Mouse (Mus musculus) hindbrain, embryonic 10.5 days (tissue): Measurements from ENCODE around the gene Tesk2. TPM values are rescaled to one million over a fixed set of nuclear protein-coding genes. Genes with fewer than 3 reads are reported as not detected.

Experiments
- DNase-seq: peaks from one replicate; pipeline ENCODE4 v3.0.0-alpha.2; 2017; ENCODE audit warnings: low spot score
- H3K27ac ChIP-seq: fragments of 300-500 bp; sonication (generic); 2 replicates; pipeline ENCODE4 v1.5.1; 2016; ENCODE audit warnings: mild to moderate bottlenecking, moderate library complexity
- H3K27me3 ChIP-seq: fragments of 300-500 bp; sonication (generic); 2 replicates; pipeline ENCODE4 v1.6.1; 2016; ENCODE audit warnings: mild to moderate bottlenecking; ENCODE audit not compliant: poor library complexity, insufficient read depth, severe bottlenecking
- H3K36me3 ChIP-seq: fragments of 300-500 bp; sonication (generic); 2 replicates; pipeline ENCODE4 v1.6.1; 2016; ENCODE audit warnings: mild to moderate bottlenecking, moderate library complexity
- H3K4me1 ChIP-seq: fragments of 300-500 bp; sonication (generic); replicated peaks from 2 replicates; pipeline ENCODE4 v1.6.1; 2016; ENCODE audit warnings: mild to moderate bottlenecking
- H3K4me3 ChIP-seq: fragments of 300-500 bp; sonication (generic); 2 replicates; pipeline ENCODE4 v1.5.1; 2016; ENCODE audit warnings: mild to moderate bottlenecking, moderate library complexity
- H3K9me3 ChIP-seq: fragments of 300-500 bp; sonication (generic); 2 replicates; pipeline ENCODE4 v1.6.1; 2016; ENCODE audit warnings: mild to moderate bottlenecking, moderate library complexity
- WGBS: fragments of 180-500 bp; shearing (Covaris S2); methylation state at CpG from one replicate; pipeline ENCODE4 v1.1.7; 2016; 5-methylcytosine and 5-hydroxymethylcytosine counted together
- polyA plus RNA-seq: library from polyadenylated mRNA; unstranded; fragments of >200 nt; fragmentation: Nextera tagmentation; extraction: Ambion mirVana; gene quantifications from 2 replicates; pipeline ENCODE4 v1.2.1, GENCODE M21; 2016

Gene Tesk2
- polyA plus RNA-seq, 1 experiment from 2014 or later, result 8.1 TPM

DNA sequence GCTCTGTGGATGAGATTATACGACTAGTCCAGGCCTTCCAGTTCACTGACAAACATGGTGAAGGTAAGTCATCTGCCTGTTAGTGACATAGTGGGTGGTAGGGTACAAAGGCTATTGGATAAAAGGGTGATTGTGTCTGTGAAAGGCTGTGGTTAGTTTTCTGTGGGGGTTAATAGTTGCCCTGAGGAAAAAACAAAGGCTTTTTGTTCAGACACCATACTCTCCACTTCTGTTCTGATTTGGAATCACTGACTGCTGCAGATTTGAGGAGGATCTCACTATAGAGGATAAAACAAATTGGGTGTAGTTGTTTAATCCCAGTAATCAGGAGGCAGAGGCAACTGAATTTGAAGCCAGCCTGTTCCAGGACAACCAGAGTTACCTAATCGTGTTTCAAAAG lies 27.0 kb upstream of the Tesk2 start:
- no peak overlapping the region for H3K4me3 ChIP-seq
- no peaks in the 10 kb centered on the region for H3K27me3 ChIP-seq
- H3K27ac ChIP-seq, result no peak overlapping the region
- H3K36me3 ChIP-seq, result peaks cover 100% of the 10 kb centered on the region
- no peaks in the 10 kb centered on the region for H3K4me1 ChIP-seq
- H3K9me3 ChIP-seq, result no peaks in the 10 kb centered on the region
- DNase-seq, result no peak
- WGBS, result 84% methylated on average over 2 of the region's 2 CpGs

- Histone ChIP-seq H3K36me3 (peaks cover 91% of the 10 kb centered on the region), H3K27ac (no peak overlapping the region), H3K27me3 (no peaks in the 10 kb centered on the region), H3K4me3 (no peak overlapping the region), H3K9me3 (no peaks in the 10 kb centered on the region), H3K4me1 (no peaks in the 10 kb centered on the region)
- DNase-seq, result no peak
- 90% methylated on average over 2 of the region's 2 CpGs for WGBS
Measured at GRCm38 (mm10) chr4:116698693-116699342, 21.9 kb upstream of the Tesk2 start.

DNA sequence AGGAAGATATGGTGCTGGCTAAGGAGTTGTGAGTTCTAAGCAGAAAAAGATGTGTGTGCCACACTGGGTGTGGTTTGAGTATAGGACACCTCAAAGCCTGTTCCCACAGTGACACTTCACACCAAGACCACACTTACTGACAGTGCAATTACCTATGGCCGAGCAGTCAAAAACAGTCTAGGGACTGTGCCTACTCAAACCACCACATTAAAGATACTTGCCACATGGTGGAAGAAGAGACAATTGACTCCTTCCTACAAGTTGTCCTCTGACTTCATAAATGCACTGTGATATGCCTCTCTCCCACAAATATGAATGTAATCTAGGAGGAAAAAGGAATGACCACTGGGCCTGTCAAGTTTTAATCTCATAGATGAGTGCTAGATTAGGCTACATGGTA lies 19.8 kb upstream of the Tesk2 start:
- Histone ChIP-seq H3K27ac (no peak overlapping the region), H3K4me1 (no peaks in the 10 kb centered on the region), H3K9me3 (no peaks in the 10 kb centered on the region), H3K36me3 (peaks cover 81% of the 10 kb centered on the region), H3K27me3 (no peaks in the 10 kb centered on the region), H3K4me3 (no peak overlapping the region)
- 90% methylated on average over 1 of the region's 1 CpGs for WGBS
- DNase-seq, result no peak

DNA sequence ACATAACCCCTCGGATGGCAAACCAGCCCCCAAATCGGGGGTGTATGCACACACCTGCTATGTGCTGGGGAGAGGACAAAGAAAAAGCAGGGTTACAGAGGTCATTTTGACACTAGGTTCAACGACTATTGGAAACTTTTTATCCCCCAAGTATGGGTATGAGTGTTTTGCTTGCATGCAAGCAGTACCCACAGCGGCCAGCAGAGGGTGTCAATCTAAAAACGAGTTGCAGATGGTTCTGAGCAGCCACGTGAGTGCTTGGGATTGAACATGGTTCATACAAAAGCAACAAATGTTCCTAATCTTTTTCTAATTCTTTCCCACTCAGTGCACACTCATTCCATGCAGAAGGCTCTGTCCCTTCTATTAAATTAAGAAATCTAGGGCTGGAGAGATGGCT lies 16.9 kb upstream of the Tesk2 start:
- Histone ChIP-seq H3K4me1 (peaks cover 8% of the 10 kb centered on the region), H3K4me3 (no peak overlapping the region), H3K36me3 (peaks cover 53% of the 10 kb centered on the region), H3K9me3 (no peaks in the 10 kb centered on the region), H3K27me3 (no peaks in the 10 kb centered on the region), H3K27ac (no peak overlapping the region)
- peak; percentile 76 for DNase-seq
- 45% methylated on average over 6 of the region's 6 CpGs for WGBS

DNA sequence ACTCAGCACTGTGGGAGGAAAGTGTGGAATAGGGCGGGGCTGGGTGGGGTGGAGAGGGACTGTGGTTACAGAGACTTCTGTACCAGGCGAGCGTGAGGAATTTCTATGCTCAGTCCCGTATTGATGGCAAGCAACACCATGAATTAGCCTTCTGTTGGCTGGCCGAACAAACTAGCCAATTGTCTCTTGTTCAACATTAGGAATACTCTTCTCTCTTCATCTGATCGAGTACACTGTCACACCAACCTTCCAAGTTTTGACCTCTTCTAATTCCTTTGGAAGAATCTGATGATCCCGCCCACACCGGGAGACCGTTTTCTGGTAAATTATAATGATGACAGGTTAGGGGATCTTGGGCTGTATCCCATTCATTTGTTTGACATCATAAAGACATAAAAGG lies 13.1 kb upstream of the Tesk2 start:
- WGBS, result 30% methylated on average over 9 of the region's 9 CpGs
- Histone ChIP-seq H3K27me3 (no peaks in the 10 kb centered on the region), H3K4me3 (peak overlapping the region; percentile 67), H3K9me3 (no peaks in the 10 kb centered on the region), H3K36me3 (peaks cover 26% of the 10 kb centered on the region), H3K27ac (peak overlapping the region; percentile 88), H3K4me1 (peaks cover 20% of the 10 kb centered on the region)
- DNase-seq, result peak; percentile 5

DNA sequence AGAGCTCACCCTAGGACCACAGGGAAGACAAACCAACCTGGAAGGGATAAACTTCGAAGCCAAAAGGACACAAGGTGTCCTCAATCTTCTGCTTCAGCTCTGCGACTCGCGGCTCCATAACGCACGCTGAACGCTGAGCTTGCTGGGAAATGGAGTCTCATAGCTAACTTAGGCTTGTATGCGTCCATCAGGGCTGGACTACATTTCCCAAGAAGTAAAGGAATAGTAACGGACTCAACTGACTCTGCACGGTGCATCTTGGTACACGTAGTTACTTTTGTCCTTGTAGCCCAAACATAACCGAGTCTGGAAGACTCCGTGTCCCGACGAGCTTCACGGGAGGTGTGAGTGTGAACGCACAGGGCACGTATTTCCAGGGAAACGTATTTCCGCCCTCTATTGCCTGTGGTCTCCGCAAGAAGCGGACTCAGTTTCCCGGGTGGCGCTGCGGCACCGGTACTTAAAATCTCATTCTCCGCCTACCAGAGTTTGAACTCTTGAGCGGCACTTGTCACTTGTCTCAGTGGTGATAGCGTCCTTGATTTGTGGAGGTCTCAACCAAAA lies 12.5 kb upstream of the Tesk2 start, which contains the start of the genes Mmachc and Ccdc163:
TSS of gene Mmachc (minus strand) at position 206 of the 564 bp plus-strand sequence.
TSS of gene Ccdc163 (plus strand) at position 309 of the 564 bp plus-strand sequence.
- Histone ChIP-seq H3K27ac (peak within 1 kb of the TSS; percentile 88), H3K9me3 (no peaks in the 10 kb centered on the region), H3K27me3 (no peaks in the 10 kb centered on the region), H3K4me1 (peaks cover 20% of the 10 kb centered on the region), H3K4me3 (peak within 1 kb of the TSS; percentile 67), H3K36me3 (peaks cover 24% of the 10 kb centered on the region)
- under 1% methylated on average over 29 of the region's 29 CpGs for WGBS
- DNase-seq, result peak; percentile 91

- Histone ChIP-seq H3K9me3 (no peaks in the 10 kb centered on the region), H3K27ac (peak overlapping the region; percentile 88), H3K4me1 (peaks cover 20% of the 10 kb centered on the region), H3K27me3 (no peaks in the 10 kb centered on the region), H3K36me3 (peaks cover 21% of the 10 kb centered on the region), H3K4me3 (peak overlapping the region; percentile 67)
- 8% methylated on average over 9 of the region's 9 CpGs for WGBS
- DNase-seq, result no peak
Measured at GRCm38 (mm10) chr4:116708791-116709390, 11.9 kb upstream of the Tesk2 start.

DNA sequence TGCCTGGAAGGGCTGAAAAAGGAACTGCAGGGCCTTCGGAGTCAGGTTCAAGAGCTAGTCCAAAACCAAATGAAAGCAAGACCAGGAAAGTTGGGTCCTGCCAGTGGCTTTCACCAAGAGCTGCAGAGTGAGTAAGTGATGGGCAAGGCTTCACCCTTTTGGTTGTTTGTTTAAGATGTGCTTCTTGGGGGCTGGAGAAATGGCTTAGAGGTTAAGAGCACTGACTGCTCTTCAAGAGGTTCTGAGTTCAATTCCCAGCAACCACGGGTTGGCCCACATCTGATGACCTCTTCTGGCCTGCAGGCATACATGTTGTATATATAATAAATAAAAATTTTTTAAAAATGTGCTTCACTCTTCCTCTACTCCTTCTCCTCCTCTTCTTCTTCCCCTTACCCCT lies 10.6 kb upstream of the Tesk2 start:
- WGBS, result 95% methylated on average over 2 of the region's 2 CpGs
- no peaks in the 10 kb centered on the region for H3K27me3 ChIP-seq
- DNase-seq, result no peak
- H3K4me1 ChIP-seq, result peaks cover 20% of the 10 kb centered on the region
- H3K4me3 ChIP-seq, result no peak overlapping the region
- no peak overlapping the region for H3K27ac ChIP-seq
- peaks cover 17% of the 10 kb centered on the region for H3K36me3 ChIP-seq
- no peaks in the 10 kb centered on the region for H3K9me3 ChIP-seq

DNA sequence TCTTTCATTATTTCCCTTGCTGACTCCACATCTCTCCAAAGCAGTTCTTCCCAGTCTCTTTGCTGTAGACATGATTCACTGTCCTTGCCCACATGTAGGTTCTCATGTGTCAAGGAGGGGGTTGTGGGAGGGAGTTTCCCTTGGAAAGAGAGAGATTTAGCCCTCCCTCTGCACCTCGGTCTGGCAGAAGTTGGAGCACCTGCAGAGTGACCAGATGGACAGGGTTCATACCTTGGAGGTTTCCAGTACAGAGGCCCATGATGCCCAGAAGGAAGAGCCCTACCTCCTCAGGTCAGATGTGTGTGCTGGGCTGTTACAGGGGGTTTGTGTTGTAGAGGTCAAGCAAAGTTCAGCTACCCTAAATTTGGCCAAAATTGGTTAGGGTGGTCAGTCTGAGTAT lies 8.2 kb upstream of the Tesk2 start:
- no peak overlapping the region for H3K27ac ChIP-seq
- WGBS, result 80% methylated on average over 1 of the region's 1 CpGs
- H3K9me3 ChIP-seq, result no peaks in the 10 kb centered on the region
- H3K27me3 ChIP-seq, result no peaks in the 10 kb centered on the region
- H3K4me3 ChIP-seq, result no peak overlapping the region
- H3K4me1 ChIP-seq, result peaks cover 15% of the 10 kb centered on the region
- no peak for DNase-seq
- H3K36me3 ChIP-seq, result peaks cover 31% of the 10 kb centered on the region

GRCm38 (mm10) chr4:116719396-116719795 lies 1.4 kb upstream of the Tesk2 start:
- H3K27me3 ChIP-seq, result peaks cover 14% of the 10 kb centered on the region
- H3K36me3 ChIP-seq, result peaks cover 20% of the 10 kb centered on the region
- H3K9me3 ChIP-seq, result no peaks in the 10 kb centered on the region
- H3K4me3 ChIP-seq, result no peak overlapping the region
- H3K27ac ChIP-seq, result no peak overlapping the region
- WGBS, result 24% methylated on average over 3 of the region's 3 CpGs
- peaks cover 14% of the 10 kb centered on the region for H3K4me1 ChIP-seq
- peak; percentile 61 for DNase-seq

- Histone ChIP-seq H3K9me3 (no peaks in the 10 kb centered on the region), H3K36me3 (peaks cover 4% of the 10 kb centered on the region), H3K4me3 (peak overlapping the region; percentile 73), H3K27ac (peak overlapping the region; percentile 87), H3K4me1 (peaks cover 14% of the 10 kb centered on the region), H3K27me3 (peaks cover 14% of the 10 kb centered on the region)
- under 1% methylated on average over 29 of the region's 29 CpGs for WGBS
- no peak for DNase-seq
Measured at GRCm38 (mm10) chr4:116721098-116721628, 415 bp downstream of the Tesk2 start.

DNA sequence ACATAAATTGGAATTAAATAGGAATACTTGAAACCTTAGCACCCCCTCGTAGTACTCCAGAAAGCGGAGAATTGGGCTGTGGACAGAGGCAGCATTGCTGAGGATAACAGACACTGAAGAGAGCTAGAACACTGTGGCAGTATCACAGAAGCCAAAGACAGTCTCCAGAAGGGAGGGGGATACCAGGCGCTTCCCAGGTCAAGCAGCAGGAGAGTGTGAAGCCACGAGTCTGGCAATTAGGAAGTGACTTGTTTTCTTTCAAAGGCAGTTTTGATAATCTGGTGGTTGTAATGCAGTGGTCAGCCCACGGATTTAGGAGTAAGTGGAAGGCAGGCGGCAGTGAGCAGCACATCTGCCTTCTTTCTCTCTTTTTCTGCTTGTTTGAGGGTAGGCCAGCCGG lies 1.5 kb downstream of the Tesk2 start:
- DNase-seq, result no peak
- Histone ChIP-seq H3K4me1 (peaks cover 14% of the 10 kb centered on the region), H3K4me3 (peak overlapping the region; percentile 73), H3K27me3 (peaks cover 14% of the 10 kb centered on the region), H3K27ac (no peak overlapping the region), H3K9me3 (no peaks in the 10 kb centered on the region), H3K36me3 (no peaks in the 10 kb centered on the region)
- 39% methylated on average over 7 of the region's 7 CpGs for WGBS

- H3K4me3 ChIP-seq, result no peak overlapping the region
- WGBS, result 85% methylated on average over 5 of the region's 5 CpGs
- DNase-seq, result no peak
- H3K36me3 ChIP-seq, result no peaks in the 10 kb centered on the region
- no peak overlapping the region for H3K27ac ChIP-seq
- peaks cover 11% of the 10 kb centered on the region for H3K4me1 ChIP-seq
- peaks cover 14% of the 10 kb centered on the region for H3K27me3 ChIP-seq
- H3K9me3 ChIP-seq, result no peaks in the 10 kb centered on the region
Measured at GRCm38 (mm10) chr4:116725444-116725843, 4.7 kb downstream of the Tesk2 start.
